Mouse (Mus musculus) testis, adult 2 months (tissue): ENCODE measurements around the gene Plcxd1. TPM values are rescaled to one million over a fixed set of nuclear protein-coding genes. Genes with fewer than 3 reads are reported as not detected.
"Not testable (repeated sequence)": the region's sequence is repeated elsewhere in the genome, so short reads cannot be mapped to it uniquely, and the experiment has no call there.

Source experiments
- H3K27ac ChIP-seq: fragments of 200-500 bp; 2 replicates; pipeline ENCODE4 v1.5.1; 2012; ENCODE audit warnings: low read depth, low read length; ENCODE audit not compliant: control insufficient read depth, insufficient read depth
- H3K27me3 ChIP-seq: fragments of 200-500 bp; 2 replicates; pipeline ENCODE4 v1.6.1; 2012; ENCODE audit warnings: mild to moderate bottlenecking, low read length, moderate library complexity; ENCODE audit not compliant: control insufficient read depth, insufficient read depth
- H3K36me3 ChIP-seq: fragments of 200-500 bp; 2 replicates; pipeline ENCODE4 v1.6.1; 2012; ENCODE audit warnings: mild to moderate bottlenecking, low read length; ENCODE audit not compliant: control insufficient read depth, insufficient read depth
- H3K4me1 ChIP-seq: fragments of 200-500 bp; 2 replicates; pipeline ENCODE4 v1.6.1; 2012; ENCODE audit warnings: low read length; ENCODE audit not compliant: control insufficient read depth, insufficient read depth
- H3K4me3 ChIP-seq: fragments of 200-500 bp; 2 replicates; pipeline ENCODE4 v1.5.1; 2012; ENCODE audit warnings: low read depth, mild to moderate bottlenecking, low read length, moderate library complexity, mixed read lengths; ENCODE audit not compliant: control insufficient read depth
- CTCF ChIP-seq: fragments of 200-500 bp; IDR thresholded peaks from 2 replicates; pipeline ENCODE4 v1.5.1; 2012; ENCODE audit warnings: low read depth, mild to moderate bottlenecking, inconsistent platforms, low read length, moderate library complexity; ENCODE audit not compliant: control insufficient read depth, insufficient read depth, insufficient replicate concordance
- POLR2A ChIP-seq: fragments of 200-500 bp; IDR thresholded peaks from 2 replicates; pipeline ENCODE4 v1.6.1; 2012; ENCODE audit warnings: low read depth, mild to moderate bottlenecking, inconsistent platforms, low read length, moderate library complexity; ENCODE audit not compliant: control insufficient read depth
- polyA plus RNA-seq: library from polyadenylated mRNA; depleted of rRNA; stranded (reverse); fragments of >200 nt; gene quantifications from 2 replicates; pipeline ENCODE4 v1.2.3, GENCODE M21; 2012; rRNA removed

Gene Plcxd1
- 1.1 and 1.2 TPM in 2 replicates for polyA plus RNA-seq

DNA sequence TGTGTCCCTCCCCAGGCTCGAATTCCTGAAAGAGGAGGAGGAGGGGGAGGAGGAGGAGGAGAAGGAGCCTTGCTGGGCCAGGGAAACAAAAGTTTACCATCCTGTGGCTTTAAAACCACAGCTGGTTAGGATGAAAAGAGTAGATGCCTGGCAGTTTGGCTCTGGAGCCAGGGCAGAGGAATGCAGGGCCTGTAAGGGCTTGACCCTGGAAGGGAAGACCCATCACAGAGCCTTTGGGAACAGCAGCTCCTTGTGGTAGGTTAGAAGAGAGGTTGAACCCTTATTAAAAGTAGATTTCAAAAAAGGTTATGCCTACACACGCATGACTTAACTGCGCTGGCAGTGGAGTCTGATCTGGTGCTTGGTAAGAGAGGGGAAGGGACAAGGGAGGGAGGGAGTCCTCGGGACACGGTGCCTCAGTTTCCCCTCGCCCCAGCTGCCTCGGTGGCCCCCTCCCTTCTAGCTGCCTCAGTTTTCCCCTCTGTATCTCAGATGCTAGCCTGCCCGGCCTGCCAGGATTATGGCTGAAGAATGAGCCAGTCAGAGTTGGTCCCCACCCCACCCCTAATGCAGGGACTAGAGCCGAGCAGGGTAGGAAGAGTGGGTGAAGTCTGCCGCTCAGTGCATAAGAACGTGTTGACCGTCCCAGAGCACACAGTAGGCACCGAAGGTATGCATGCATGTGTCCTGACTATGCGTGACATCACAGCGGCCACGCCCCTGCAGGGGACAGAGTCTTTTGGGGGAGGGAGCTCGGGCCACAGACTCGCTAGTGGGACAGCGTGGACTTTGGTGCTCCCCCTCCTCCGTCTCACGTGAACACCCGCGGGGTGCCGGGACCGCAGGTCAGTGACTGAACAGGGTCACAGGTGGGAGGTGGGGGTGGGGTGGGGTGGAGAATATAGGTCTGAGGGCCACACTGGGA is at the start of gene Plcxd1:
Gene Plcxd1, plus strand, starts transcription at position 314 of the 925 bp plus-strand sequence.
- Histone ChIP-seq H3K36me3 (no peaks in the 10 kb centered on the region), H3K27me3 (no peaks in the 10 kb centered on the region), H3K27ac (no peak within 1 kb of the TSS), H3K4me3 (no peak within 1 kb of the TSS), H3K4me1 (peaks cover 18% of the 10 kb centered on the region)
- TF ChIP-seq CTCF, result no peak
- TF ChIP-seq POLR2A, result no peak

DNA sequence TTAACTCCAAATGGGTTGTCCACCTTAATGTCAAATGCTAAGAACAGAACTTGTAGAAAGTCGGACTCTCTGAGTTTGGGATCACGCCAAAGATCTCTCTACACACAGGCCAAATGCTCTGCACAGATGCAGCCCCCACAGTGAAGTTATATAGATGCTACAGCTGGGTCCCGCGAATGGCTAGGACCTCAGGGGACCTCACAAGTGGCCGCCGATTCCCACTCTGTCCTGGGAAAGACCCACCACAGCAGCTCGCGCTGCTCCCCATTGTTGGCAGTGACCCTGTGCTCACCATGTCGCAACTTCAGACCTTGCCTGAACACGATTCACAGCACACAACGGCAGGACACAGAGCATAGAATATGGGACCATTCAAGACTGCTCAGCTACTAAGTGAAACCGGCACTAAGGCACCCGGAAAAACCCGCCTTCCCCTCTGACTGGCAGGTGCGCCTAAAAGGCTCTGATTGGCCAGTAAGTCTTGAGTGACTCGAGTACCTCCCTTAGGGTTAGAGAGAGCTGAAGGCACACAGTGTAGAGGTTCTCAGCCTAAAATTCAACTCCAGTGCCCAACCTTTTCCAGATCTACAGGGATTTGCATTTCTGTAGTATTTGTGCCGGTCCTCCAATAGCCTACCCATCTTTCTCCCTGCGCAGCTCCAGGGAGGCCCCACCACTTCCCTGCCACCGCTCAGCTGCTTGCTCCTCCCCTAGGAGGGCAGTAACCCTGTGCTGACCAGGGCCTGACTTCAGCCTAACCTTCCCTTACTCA is 41.9 kb upstream of the Plcxd1 start:
- H3K27me3 ChIP-seq, result no peaks in the 10 kb centered on the region
- no peak; the same call in 1 of the 2 replicates for TF ChIP-seq POLR2A
- TF ChIP-seq CTCF, result no peak
- no peaks in the 10 kb centered on the region for H3K36me3 ChIP-seq
- H3K27ac ChIP-seq, result peak overlapping the region; percentile 75
- H3K4me1 ChIP-seq, result peaks cover 2% of the 10 kb centered on the region; the same call in 1 of the 2 replicates
- peak overlapping the region; percentile 90 for H3K4me3 ChIP-seq

DNA sequence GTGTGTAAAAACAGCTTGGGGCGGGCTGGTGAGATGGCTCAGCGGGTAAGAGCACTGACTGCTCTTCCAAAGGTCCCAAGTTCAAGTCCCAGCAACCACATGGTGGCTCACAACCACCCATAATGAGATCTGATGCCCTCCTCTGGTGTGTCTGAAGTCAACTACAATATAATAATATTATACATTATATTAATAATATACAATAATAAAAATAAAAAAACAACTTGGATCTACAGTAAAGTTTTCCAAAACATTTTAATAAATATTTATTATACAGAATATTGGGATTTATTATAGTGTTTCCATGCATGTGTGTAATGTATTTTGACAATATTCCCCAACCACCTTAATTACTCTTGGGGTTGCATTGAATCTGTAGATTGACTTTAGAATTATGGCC is 27.4 kb upstream of the Plcxd1 start, which contains the start of gene Gm17655:
Gene Gm17655, minus strand, starts transcription at position 101 of the 400 bp plus-strand sequence.
- not testable (repeated sequence) for H3K36me3 ChIP-seq, H3K27me3 ChIP-seq, H3K4me1 ChIP-seq, H3K4me3 ChIP-seq, H3K27ac ChIP-seq

DNA sequence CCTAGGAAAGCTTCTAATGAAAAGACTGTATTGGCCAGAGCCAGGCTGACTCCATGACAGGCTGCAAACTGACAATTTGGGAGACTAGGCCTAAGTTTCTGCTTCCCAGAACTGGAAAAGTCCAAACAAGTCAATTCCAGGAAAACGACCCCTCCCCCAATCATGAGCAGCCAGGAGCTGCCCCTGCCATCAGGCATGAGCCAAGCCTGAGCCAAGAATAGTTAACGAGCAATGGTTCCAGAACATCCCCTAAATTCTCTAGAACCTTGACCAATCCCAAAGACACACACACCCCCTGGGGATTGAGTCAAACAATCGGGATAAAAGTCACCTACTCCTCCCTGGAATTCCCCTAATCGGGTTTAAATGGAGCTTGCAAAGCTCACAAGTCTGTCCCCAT is 16.8 kb upstream of the Plcxd1 start:
- H3K4me3 ChIP-seq, result no peak overlapping the region
- H3K36me3 ChIP-seq, result no peaks in the 10 kb centered on the region
- no peak for TF ChIP-seq CTCF
- no peak for TF ChIP-seq POLR2A
- peaks cover 6% of the 10 kb centered on the region for H3K4me1 ChIP-seq
- no peaks in the 10 kb centered on the region for H3K27me3 ChIP-seq
- H3K27ac ChIP-seq, result no peak overlapping the region

DNA sequence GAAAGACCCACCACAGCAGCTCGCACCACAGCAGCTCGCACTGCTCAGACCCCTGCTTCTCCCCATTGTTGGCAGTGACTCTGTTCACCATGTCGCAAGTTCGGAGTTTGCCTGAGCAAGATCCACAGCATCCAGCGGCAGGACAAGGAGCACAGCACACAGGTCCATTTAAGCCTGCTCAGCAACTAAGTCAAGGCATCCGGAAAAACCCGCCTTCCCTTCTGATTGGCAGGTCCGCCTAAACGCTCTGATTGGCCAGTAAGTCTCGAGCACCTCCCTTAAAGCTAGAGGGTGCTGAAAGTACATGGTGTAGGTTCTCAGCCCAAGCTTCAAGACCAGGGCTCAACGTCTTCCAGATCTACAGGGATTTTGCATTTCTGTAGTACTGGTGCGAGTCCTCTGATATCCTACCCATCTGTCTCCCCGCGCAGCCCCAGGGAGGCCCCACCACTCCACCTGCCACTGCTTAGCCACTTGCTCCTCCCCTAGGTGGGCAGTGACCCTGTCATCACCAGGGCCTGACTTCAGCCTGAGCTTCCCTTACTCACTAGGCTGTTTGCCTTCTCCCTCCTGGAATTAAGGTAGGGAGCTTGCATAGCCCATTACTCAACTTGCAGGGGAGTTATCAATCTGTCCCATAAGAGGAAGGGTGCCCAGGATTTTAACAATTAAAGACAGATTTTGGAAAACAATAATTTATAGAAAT is 13.5 kb upstream of the Plcxd1 start:
- Histone ChIP-seq H3K27me3 (no peaks in the 10 kb centered on the region), H3K4me1 (peaks cover 6% of the 10 kb centered on the region), H3K36me3 (no peaks in the 10 kb centered on the region), H3K27ac (no peak overlapping the region), H3K4me3 (peak overlapping the region; percentile 54)
- TF ChIP-seq CTCF (no peak), POLR2A (peak; percentile 36; the same call in 1 of the 2 replicates)

DNA sequence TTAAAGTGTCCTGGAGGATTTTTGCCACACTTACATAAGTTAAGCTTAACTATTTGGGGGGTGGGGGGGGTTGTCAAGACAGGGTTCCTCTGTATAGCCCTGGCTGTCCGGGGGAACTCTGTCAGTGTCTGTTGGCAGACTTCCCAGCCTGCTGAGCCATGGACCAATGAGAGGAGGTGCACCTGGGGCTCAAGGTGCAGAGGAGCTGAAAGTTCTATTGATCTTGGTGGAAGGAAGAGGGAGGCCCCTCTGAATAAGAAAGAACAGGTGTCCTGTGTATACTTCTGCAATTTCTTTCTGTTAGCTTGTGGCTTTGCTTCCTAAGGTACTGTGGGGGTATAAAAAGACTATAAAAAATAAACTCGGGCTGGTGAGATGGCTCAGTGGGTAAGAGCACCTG is 8.2 kb upstream of the Plcxd1 start:
- H3K4me3 ChIP-seq, result no peak overlapping the region
- TF ChIP-seq POLR2A, result no peak
- TF ChIP-seq CTCF, result no peak
- H3K36me3 ChIP-seq, result no peaks in the 10 kb centered on the region
- no peaks in the 10 kb centered on the region; the same call in 1 of the 2 replicates for H3K4me1 ChIP-seq
- H3K27me3 ChIP-seq, result no peaks in the 10 kb centered on the region
- H3K27ac ChIP-seq, result no peak overlapping the region
